Mouse (Mus musculus) heart, postnatal 25 days (tissue): ENCODE measurements around the gene Zap70. TPM values are rescaled to one million over a fixed set of nuclear protein-coding genes. Genes with fewer than 3 reads are reported as not detected.

Source experiments
- DNase-seq: peaks from one replicate; pipeline ENCODE4 v3.0.0; 2022; ENCODE audit warnings: low spot score
- intact Hi-C: fragments of 180-260 bp; cut with DNase I; formaldehyde crosslinking; loops from one replicate; pipeline ENCODE4 v1.15.1; 2025
- total RNA-seq, 2 experiments: library from RNA; stranded (reverse); gene quantifications; 2 replicates each; pipeline ENCODE4 v1.2.3; 2021

Zap70 gene
- total RNA-seq, 2 experiments from 2014 or later, result 0.18 to 0.53 TPM

GRCm38 (mm10) chr1:36770998-36771397, 9.4 kb downstream of the Zap70 start:
- intact Hi-C loops, result no loop called here
- no peak for DNase-seq

- DNase-seq, result no peak
- intact Hi-C loops, result no loop called here
Measured at GRCm38 (mm10) chr1:36772198-36772934, 10.8 kb downstream of the Zap70 start.

GRCm38 (mm10) chr1:36780793-36781192, 19.2 kb downstream of the Zap70 start:
- intact Hi-C loops, result loop anchor here (10.0 kb wide), 2 partner anchors 354 to 604 kb away; no protein-coding TSS in a partner anchor
- DNase-seq, result no peak

- no peak for DNase-seq
- intact Hi-C loops, result loop anchor here (10.0 kb wide), 2 partner anchors 352 to 602 kb away; no protein-coding TSS in a partner anchor
Measured at GRCm38 (mm10) chr1:36782476-36782875, 20.9 kb downstream of the Zap70 start.

- intact Hi-C loops, result loop anchor here (1.0 to 10.0 kb wide), 3 partner anchors 350 to 600 kb away; no protein-coding TSS in a partner anchor
- peak; percentile 15 for DNase-seq
Measured at GRCm38 (mm10) chr1:36784365-36785134, 23.0 kb downstream of the Zap70 start.

GRCm38 (mm10) chr1:36785238-36785641, 23.6 kb downstream of the Zap70 start:
- DNase-seq, result no peak
- intact Hi-C loops, result loop anchor here (10.0 kb wide), 2 partner anchors 350 to 600 kb away; no protein-coding TSS in a partner anchor

GRCm38 (mm10) chr1:36786377-36786776, 24.8 kb downstream of the Zap70 start:
- intact Hi-C loops, result loop anchor here (10.0 kb wide), 2 partner anchors 348 to 598 kb away; no protein-coding TSS in a partner anchor
- no peak for DNase-seq

- DNase-seq, result no peak
- intact Hi-C loops, result loop anchor here (10.0 kb wide), 2 partner anchors 345 to 595 kb away; no protein-coding TSS in a partner anchor
Measured at GRCm38 (mm10) chr1:36789416-36789815, 27.8 kb downstream of the Zap70 start.

- intact Hi-C loops, result no loop called here
- DNase-seq, result no peak
Measured at GRCm38 (mm10) chr1:36796711-36797110, 35.1 kb downstream of the Zap70 start.

GRCm38 (mm10) chr1:36797481-36797880, 35.9 kb downstream of the Zap70 start:
- intact Hi-C loops, result no loop called here
- no peak for DNase-seq

- no peak for DNase-seq
- intact Hi-C loops, result no loop called here
Measured at GRCm38 (mm10) chr1:36800379-36801011, 38.9 kb downstream of the Zap70 start.

- intact Hi-C loops, result no loop called here
- no peak for DNase-seq
Measured at GRCm38 (mm10) chr1:36804259-36804658, 42.7 kb downstream of the Zap70 start.

GRCm38 (mm10) chr1:36804833-36805232, 43.2 kb downstream of the Zap70 start:
- intact Hi-C loops, result no loop called here

GRCm38 (mm10) chr1:36806181-36806905, 44.7 kb downstream of the Zap70 start:
- DNase-seq, result no peak
- intact Hi-C loops, result no loop called here

More at GRCm38 (mm10) chr1:36804833-36805232, 43.2 kb downstream of the Zap70 start:
- DNase-seq, result no peak

GRCm38 (mm10) chr1:36807086-36807485, 45.5 kb downstream of the Zap70 start:
- intact Hi-C loops, result no loop called here
- DNase-seq, result no peak

- DNase-seq, result no peak
- intact Hi-C loops, result no loop called here
Measured at GRCm38 (mm10) chr1:36807782-36808565, 46.4 kb downstream of the Zap70 start.

- DNase-seq, result no peak
- intact Hi-C loops, result no loop called here
Measured at GRCm38 (mm10) chr1:36811806-36812205, 50.2 kb downstream of the Zap70 start.

- intact Hi-C loops, result no loop called here
- DNase-seq, result no peak
Measured at GRCm38 (mm10) chr1:36813415-36813814, 51.8 kb downstream of the Zap70 start.
